Mouse (Mus musculus) B cell, adult (primary cell): Measurements from ENCODE around the gene Tmem190. TPM values are rescaled to one million over a fixed set of nuclear protein-coding genes. Genes with fewer than 3 reads are reported as not detected.

Experiments used
- total RNA-seq: library from RNA; stranded (reverse); gene quantifications from 4 replicates; pipeline ENCODE4 v1.2.4, GENCODE M21; 2023; ENCODE audit not compliant: inconsistent age

Gene Tmem190
- not detected in 4 replicates for total RNA-seq

DNA sequence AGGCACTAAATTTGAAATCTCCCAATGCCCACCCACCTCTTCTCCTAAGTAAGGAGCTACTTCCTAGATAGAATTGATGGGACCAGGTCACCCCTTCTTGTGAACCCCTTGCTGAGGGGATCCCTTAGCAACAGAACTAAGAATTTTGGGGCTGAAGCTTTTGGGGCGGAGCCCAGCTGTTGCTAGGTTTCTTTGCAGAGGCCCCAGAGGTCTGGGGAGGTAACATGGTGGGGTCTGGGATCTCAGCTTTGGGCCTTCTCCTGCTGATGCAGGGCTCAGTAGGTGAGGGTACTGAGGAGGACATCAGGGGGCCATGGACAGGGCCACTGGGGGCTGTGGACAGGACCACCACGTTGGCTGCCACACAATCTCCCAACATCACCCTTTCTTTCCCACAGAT is at the start of gene Tmem190, which contains the start of gene Il11:
Gene Tmem190 (plus strand): TSS at position 179 of the 400 bp plus-strand sequence.
Gene Il11 (minus strand): TSS at position 101 of the 400 bp plus-strand sequence.

DNA sequence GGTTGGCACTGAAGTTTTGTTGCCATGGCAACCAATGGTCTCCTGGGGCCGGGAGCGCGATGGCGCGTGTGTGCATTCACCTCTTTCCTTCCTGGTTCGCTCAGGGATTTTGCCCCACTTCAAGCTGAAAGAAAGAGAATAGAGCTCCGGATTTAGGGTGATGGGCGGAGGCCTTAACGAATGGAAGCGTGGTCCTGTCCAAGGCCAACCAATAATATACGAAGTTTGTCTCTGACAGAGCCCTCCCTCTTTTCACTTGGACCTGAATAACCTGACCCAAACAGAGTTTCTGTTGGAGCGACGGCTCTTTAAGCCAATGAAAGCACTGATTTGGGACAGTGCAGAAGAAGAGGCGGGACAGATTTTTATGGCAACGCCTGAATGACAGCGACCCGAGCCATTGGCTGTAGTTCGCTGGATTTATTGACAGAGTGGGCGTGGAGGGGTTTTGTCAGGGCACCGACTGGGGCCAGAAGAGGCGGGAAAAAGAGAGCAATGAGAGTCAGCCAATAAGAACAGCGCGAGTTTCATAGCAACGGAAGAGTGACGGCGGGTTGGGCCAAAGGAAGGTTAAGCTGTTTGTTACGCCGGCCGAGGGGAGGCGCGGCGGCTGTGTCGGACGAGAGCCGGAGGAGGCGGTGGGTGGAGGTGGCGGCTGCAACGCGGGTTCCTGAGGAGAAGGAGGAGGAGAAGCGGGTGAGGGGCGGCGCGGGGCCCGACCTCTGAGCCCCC is 43.0 kb upstream of the Tmem190 start, which contains the start of gene Kmt5c:
Gene Kmt5c (plus strand): TSS at position 572 of the 732 bp plus-strand sequence.

DNA sequence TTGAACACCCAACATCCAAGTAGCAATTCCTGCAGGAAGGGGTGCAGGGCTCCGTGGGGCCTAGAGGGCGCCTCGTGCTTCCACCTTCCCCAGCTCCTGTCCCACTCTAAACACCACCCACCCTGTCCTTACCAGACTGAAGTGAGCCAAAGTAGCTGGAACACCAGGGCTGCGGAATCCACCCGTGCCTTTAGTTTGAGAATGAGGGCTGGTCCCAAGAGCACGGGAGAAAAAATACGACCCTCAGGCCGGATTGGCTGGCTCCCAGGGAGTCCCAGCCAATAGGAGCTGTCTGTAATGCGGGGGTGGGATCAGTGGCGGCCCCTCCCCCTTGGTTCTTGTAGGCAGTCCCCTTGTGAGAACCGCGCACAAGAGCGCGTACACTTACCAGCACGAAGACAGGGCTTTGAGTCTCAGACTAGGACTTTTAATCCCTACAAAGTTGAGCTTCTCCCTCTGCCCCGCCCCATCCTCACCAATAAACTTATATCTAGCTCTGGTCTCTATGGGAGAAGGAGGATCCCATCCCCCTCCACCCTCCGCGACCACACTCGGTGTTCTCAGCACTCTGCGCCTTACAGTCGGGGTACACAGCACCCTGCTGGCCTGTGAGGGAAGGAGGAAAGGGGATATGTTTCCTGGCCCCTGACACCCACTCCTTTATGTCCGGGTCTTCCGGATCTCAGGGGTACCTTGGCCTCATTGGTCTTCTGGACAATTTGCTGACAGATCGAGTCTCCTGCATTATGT is 29.7 kb upstream of the Tmem190 start, which contains the start of gene Cox6b2:
Gene Cox6b2 (minus strand): TSS at position 274 of the 750 bp plus-strand sequence.

DNA sequence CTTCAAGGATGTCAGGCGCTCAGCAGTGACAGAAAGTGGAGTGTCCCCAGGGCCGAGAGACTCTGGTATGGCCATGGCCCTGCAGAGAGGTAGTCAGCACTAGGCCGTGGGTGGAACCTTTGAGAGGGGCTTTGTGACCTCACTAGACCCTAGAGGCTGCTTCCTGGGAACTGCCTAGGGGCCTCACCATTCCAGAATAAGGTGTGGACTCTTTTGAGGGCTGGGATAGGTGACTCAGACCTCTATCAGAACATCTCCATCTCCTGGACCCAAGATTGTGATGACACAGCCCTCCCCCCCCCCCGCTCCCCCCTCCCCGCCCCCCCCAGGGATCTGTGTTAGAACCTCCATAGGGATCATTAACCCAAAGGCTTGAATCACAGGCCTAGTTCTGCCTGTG is 11.5 kb upstream of the Tmem190 start, which contains the start of gene Fam71e2:
Gene Fam71e2 (minus strand): TSS at position 101 of the 400 bp plus-strand sequence.

DNA sequence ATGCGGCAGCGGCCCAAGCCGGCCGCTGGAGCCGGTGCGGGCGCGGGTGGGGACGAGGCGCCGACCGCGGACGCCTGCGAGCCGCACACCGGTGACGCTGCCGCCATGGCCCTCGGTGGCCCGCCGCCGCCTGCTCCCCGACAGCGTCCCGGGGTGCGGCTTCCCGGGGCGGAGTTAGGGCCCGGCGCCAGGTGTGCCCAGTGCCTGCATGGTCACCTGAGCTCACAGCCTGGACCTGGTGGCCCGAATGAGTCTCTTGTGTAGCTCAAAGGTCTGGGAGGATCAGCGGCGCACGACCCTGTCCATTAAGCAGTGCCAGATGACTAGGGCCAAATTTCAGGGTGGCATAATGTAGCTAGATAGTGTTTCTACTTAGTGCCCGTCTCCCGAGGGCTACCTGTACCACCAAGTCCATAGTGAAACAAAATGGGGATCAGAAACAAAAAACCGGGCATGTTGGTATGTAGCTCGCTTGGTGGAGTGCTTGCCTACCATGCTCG is 6.7 kb downstream of the Tmem190 start, which contains the start of gene Tmem238:
Gene Tmem238 (minus strand): TSS at position 221 of the 500 bp plus-strand sequence.

DNA sequence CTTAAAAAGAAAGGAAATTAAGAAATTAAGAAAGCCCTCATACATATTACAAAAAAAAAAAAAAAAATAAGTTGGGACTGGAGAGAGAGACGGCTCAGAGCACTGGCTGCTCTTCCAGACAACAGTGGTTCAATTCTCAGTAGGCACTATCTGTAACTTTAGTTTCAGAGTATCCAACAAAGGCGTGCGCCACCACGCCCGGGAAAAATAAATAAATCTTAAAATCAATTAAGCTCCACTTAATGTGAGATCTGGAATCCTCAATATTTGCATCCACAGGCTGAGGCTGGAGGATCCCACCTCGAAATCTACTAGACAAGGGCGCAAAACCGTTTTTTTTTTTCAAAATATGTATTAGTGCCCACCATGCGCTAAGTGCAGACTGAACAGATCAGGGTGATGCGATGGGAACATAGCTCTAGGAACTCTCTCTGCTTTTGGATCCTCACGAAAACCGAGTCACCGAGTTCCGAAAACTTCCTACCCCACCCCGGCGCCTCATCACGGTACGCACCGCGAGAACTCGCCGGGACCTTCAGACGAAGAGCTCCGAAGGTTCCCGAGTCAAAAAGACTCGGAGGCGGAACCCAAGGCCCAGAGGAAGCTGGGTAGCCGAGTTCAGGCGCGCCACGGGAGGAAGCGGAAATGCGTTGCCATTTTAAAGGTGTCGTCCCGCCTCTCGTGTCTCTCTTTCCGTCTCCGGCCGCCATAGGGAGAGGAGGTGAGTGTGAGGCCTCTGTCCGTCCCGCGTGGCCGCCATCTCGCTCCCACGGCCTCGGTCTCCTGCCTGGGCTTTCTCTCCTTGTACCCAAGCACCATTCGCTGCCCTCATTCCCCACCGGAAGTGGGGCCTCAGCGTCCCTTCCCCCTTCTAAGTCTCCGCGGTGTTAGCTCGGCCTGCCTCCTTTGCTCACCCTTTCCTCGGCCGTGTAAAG is 9.8 kb downstream of the Tmem190 start, which contains the start of gene Rpl28:
Gene Rpl28 (plus strand): TSS at position 597 of the 935 bp plus-strand sequence.

DNA sequence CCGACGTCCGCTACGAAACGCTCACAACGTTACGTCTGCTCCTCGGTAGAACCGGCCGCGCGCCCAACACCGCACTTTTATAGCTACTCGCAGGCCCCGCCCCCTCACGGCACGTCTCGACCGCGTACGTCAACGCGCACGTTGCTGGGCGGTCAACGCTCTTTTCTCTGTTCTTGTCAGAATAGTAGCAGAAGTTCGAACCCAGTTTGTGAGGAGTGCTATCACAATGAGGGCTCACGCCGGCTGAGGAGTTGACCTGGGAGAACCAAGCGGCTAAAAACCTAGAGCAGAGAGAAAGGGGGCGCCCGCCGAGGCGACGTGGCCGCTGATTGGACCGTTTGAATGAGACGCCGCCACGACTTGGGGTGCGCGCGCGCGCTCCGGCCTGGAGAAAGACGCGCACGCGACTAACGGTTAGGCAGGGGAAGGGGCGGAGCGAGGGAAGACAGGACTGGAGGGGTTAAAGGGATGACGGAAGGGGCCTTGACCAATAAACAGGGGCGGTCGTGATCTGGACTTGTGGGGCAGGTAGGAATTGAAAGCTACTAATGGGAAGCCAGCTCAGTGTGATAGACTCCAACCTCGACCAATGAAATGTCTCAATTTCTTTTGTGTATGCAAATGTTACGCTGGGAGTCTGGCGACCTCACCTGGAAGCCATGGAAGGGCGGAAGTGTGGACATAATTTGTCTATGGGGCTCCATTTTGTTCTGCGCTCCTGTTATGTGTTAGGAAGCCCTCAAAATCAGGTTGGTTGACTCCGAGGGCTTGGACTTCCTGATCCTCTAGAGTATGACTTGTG is 29.8 kb downstream of the Tmem190 start, which contains the start of gene Ube2s:
Gene Ube2s (minus strand): TSS at position 288 of the 802 bp plus-strand sequence.

Other genes starting within 250 kb of the Tmem190 start
- not detected in 4 replicates for gene Syt5, start 235.4 kb upstream of the Tmem190 start, total RNA-seq
- 1.4 TPM in 1 of 4 replicates, not detected in the others for gene Ptprh, start 178.9 kb upstream of the Tmem190 start, total RNA-seq
- gene Tmem86b, start 151.5 kb upstream of the Tmem190 start, total RNA-seq = 46.4 to 54.9 TPM (median 50.2 TPM) in 4 replicates
- 242 to 260 TPM (median 251 TPM) in 4 replicates for gene Ppp6r1, start 123.9 kb upstream of the Tmem190 start, total RNA-seq
- gene Hspbp1, start 97.9 kb upstream of the Tmem190 start, total RNA-seq = 74.3 to 78.0 TPM (median 75.7 TPM) in 4 replicates
- gene Brsk1, start 92.3 kb upstream of the Tmem190 start, total RNA-seq = not detected in 4 replicates
- gene Tmem150b, start 57.7 kb upstream of the Tmem190 start, total RNA-seq = 2.0 to 4.0 TPM (median 3.1 TPM) in 4 replicates
- 88.8 to 99.7 TPM (median 92.1 TPM) in 4 replicates for gene Kmt5c, start 42.8 kb upstream of the Tmem190 start, total RNA-seq
- 2.3 to 5.0 TPM (median 4.1 TPM) in 4 replicates for gene Cox6b2, start 29.8 kb upstream of the Tmem190 start, total RNA-seq
- gene Fam71e2, start 11.6 kb upstream of the Tmem190 start, total RNA-seq = not detected in 4 replicates
- not detected in 4 replicates for gene Il11, start 78 bp upstream of the Tmem190 start, total RNA-seq
- 2.0 to 2.9 TPM (median 2.4 TPM) in 4 replicates for gene Tmem238, start 6.7 kb downstream of the Tmem190 start, total RNA-seq
- gene Rpl28, start 9.9 kb downstream of the Tmem190 start, total RNA-seq = 1,659 to 1,852 TPM (median 1,727 TPM) in 4 replicates
- gene Ube2s, start 29.7 kb downstream of the Tmem190 start, total RNA-seq = 137 to 170 TPM (median 148 TPM) in 4 replicates
- gene Shisa7, start 61.8 kb downstream of the Tmem190 start, total RNA-seq = 0.39 to 1.9 TPM (median 0.72 TPM) in 4 replicates
- gene Isoc2b, start 87.3 kb downstream of the Tmem190 start, total RNA-seq = 6.1 to 12.0 TPM (median 7.0 TPM) in 4 replicates
- gene Isoc2a, start 94.2 kb downstream of the Tmem190 start, total RNA-seq = 10.5 to 13.7 TPM (median 12.2 TPM) in 4 replicates
- not detected in 4 replicates for gene Gm36210, start 123.6 kb downstream of the Tmem190 start, total RNA-seq
- 36.5 to 39.0 TPM (median 38.7 TPM) in 4 replicates for gene Zfp628, start 132.3 kb downstream of the Tmem190 start, total RNA-seq
- 8.3 to 9.7 TPM (median 9.1 TPM) in 4 replicates for gene Nat14, start 139.1 kb downstream of the Tmem190 start, total RNA-seq
- gene Ssc5d, start 142.8 kb downstream of the Tmem190 start, total RNA-seq = 0.19 to 0.39 TPM (median 0.34 TPM) in 4 replicates
- 0.35 to 1.0 TPM in 2 of 4 replicates, not detected in the others for gene Sbk2, start 181.5 kb downstream of the Tmem190 start, total RNA-seq
- 0.29 TPM in 1 of 4 replicates, not detected in the others for gene Sbk3, start 188.2 kb downstream of the Tmem190 start, total RNA-seq
- 11.6 to 24.7 TPM (median 17.1 TPM) in 4 replicates for gene Zfp579, start 213.2 kb downstream of the Tmem190 start, total RNA-seq
- gene Zfp524, start 231.5 kb downstream of the Tmem190 start, total RNA-seq = 8.6 to 10.0 TPM (median 9.5 TPM) in 4 replicates
- gene Fiz1, start 231.8 kb downstream of the Tmem190 start, total RNA-seq = 54.1 to 62.6 TPM (median 56.9 TPM) in 4 replicates
- not detected in 4 replicates for gene Gm44973, start 232.6 kb downstream of the Tmem190 start, total RNA-seq
- gene Zfp865, start 237.4 kb downstream of the Tmem190 start, total RNA-seq = 42.2 to 48.1 TPM (median 47.2 TPM) in 4 replicates
- not detected in 4 replicates for gene Ccdc106, start 237.6 kb downstream of the Tmem190 start, total RNA-seq